Mouse (Mus musculus) neural tube, embryonic 15.5 days (tissue): ENCODE data around the gene Ube2q2. TPM values are rescaled to one million over a fixed set of nuclear protein-coding genes. Genes with fewer than 3 reads are reported as not detected.
A peak's percentile ranks its signal among the peaks of the same experiment; 100 is the strongest.

ENCODE experiments used
- ATAC-seq: fragments of 200-750 bp; cut with Nextera tagmentation; 2 replicates; pipeline ENCODE4 v1.8.0; 2017; ENCODE audit warnings: mild to moderate bottlenecking, moderate TSS enrichment, moderate library complexity; ENCODE audit not compliant: low FRiP score
- H3K27ac ChIP-seq: fragments of 300-500 bp; sonication (generic); replicated peaks from 2 replicates; pipeline ENCODE4 v1.5.1; 2015; ENCODE audit warnings: mild to moderate bottlenecking, inconsistent platforms
- H3K27me3 ChIP-seq: fragments of 300-500 bp; sonication (generic); replicated peaks from 2 replicates; pipeline ENCODE4 v1.6.1; 2015; ENCODE audit warnings: inconsistent platforms
- H3K36me3 ChIP-seq: fragments of 300-500 bp; sonication (generic); 2 replicates; pipeline ENCODE4 v1.6.1; 2015; ENCODE audit warnings: inconsistent platforms
- H3K4me1 ChIP-seq: fragments of 300-500 bp; sonication (generic); 2 replicates; pipeline ENCODE4 v1.6.1; 2015; ENCODE audit warnings: inconsistent platforms
- H3K4me2 ChIP-seq: fragments of 300-500 bp; sonication (generic); 2 replicates; pipeline ENCODE4 v1.6.1; 2015; ENCODE audit warnings: inconsistent platforms, mild to moderate bottlenecking, moderate library complexity
- H3K4me3 ChIP-seq: fragments of 300-500 bp; sonication (generic); replicated peaks from 2 replicates; pipeline ENCODE4 v1.5.1; 2015; ENCODE audit warnings: mild to moderate bottlenecking, inconsistent platforms
- H3K9ac ChIP-seq: fragments of 300-500 bp; sonication (generic); replicated peaks from 2 replicates; pipeline ENCODE4 v1.6.1; 2015; ENCODE audit warnings: mild to moderate bottlenecking, inconsistent platforms
- H3K9me3 ChIP-seq: fragments of 300-500 bp; sonication (generic); replicated peaks from 2 replicates; pipeline ENCODE4 v1.6.1; 2016; ENCODE audit warnings: inconsistent platforms
- WGBS: fragments of 180-500 bp; shearing (Covaris S2); methylation state at CpG from one replicate; pipeline ENCODE4 v1.1.7; 2015; ENCODE audit warnings: mixed read lengths; 5-methylcytosine and 5-hydroxymethylcytosine counted together
- polyA plus RNA-seq: library from polyadenylated mRNA; unstranded; fragments of >200 nt; fragmentation: Nextera tagmentation; extraction: Ambion mirVana; gene quantifications from 2 replicates; pipeline ENCODE4 v1.2.1, GENCODE M21; 2015

Ube2q2 gene
- polyA plus RNA-seq, 1 experiment from 2014 or later, result 43.3 TPM

DNA sequence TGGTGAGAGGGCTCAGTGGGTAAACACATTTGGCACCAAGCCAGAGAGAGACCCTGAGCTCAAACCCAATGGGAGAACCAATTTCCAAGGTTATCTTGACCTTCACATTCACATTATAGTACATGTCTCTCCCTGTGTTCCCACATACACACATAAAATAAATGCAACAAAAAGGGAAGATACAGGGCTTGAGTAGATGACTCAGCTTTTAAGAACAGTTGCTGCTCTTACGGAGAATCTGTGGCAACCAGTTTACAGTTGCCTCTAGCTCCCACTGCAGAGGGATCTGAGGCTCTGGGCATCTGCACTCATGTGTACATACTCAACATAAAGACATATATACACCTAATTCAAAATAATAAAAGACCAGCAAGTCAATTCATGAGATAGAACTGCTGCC, 49.6 kb downstream of the Ube2q2 start:
- Histone ChIP-seq H3K9ac (no peak overlapping the region), H3K36me3 (peaks cover 11% of the 10 kb centered on the region), H3K4me1 (no peaks in the 10 kb centered on the region), H3K4me3 (no peak overlapping the region), H3K9me3 (no peaks in the 10 kb centered on the region), H3K27me3 (no peaks in the 10 kb centered on the region), H3K4me2 (no peak overlapping the region), H3K27ac (no peak overlapping the region)
- 98% methylated on average over 1 of the region's 1 CpGs for WGBS
- no peak for ATAC-seq

DNA sequence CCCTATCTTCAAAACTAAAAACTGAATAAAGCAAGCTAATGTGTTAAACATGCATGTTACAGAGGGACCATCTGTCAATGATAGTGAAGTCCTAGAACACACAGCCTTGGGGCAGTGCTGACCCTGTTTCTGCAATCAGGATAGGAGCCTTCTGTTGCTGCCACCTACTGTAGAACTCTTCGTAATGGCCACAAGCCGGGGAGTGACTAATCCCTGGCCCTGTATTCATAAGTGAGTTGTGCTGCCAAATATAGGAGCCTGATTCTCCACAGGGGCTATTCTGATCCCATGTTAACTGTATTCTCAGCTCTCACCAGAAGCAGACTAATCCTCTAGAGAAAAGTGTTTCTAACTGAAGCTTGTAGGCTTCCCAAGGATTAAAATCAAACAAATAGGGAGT, 50.7 kb downstream of the Ube2q2 start:
- Histone ChIP-seq H3K27me3 (no peaks in the 10 kb centered on the region), H3K9ac (no peak overlapping the region), H3K9me3 (no peaks in the 10 kb centered on the region), H3K36me3 (peaks cover 10% of the 10 kb centered on the region), H3K4me3 (no peak overlapping the region), H3K27ac (no peak overlapping the region), H3K4me2 (no peak overlapping the region), H3K4me1 (no peaks in the 10 kb centered on the region)
- 74% methylated on average over 2 of the region's 2 CpGs for WGBS
- no peak for ATAC-seq

DNA sequence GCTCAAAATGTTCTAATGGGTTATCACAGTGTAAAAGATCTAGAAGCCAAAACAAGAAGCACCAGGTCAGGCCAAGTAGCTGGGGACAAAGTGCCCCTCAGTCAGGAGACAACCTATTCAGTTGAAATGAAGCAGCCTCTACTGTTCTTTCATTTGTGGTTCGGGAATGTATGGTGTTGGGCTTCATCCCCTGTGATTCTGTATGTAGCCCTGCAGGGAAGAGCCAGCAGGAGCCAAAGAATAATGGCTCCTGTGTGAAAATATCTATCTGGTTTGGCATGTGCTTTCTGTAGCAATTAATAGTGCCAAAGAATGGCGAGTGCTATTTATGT, 59.8 kb downstream of the Ube2q2 start:
- peak; percentile 45 for ATAC-seq
- Histone ChIP-seq H3K27me3 (no peaks in the 10 kb centered on the region), H3K36me3 (peaks cover 8% of the 10 kb centered on the region), H3K9me3 (no peaks in the 10 kb centered on the region), H3K9ac (peak overlapping the region; percentile 84), H3K4me1 (peaks cover 32% of the 10 kb centered on the region), H3K4me2 (peak overlapping the region; percentile 72), H3K27ac (peak overlapping the region; percentile 91), H3K4me3 (peak overlapping the region; percentile 92)
- WGBS, result 0% methylated on average over 2 of the region's 2 CpGs

DNA sequence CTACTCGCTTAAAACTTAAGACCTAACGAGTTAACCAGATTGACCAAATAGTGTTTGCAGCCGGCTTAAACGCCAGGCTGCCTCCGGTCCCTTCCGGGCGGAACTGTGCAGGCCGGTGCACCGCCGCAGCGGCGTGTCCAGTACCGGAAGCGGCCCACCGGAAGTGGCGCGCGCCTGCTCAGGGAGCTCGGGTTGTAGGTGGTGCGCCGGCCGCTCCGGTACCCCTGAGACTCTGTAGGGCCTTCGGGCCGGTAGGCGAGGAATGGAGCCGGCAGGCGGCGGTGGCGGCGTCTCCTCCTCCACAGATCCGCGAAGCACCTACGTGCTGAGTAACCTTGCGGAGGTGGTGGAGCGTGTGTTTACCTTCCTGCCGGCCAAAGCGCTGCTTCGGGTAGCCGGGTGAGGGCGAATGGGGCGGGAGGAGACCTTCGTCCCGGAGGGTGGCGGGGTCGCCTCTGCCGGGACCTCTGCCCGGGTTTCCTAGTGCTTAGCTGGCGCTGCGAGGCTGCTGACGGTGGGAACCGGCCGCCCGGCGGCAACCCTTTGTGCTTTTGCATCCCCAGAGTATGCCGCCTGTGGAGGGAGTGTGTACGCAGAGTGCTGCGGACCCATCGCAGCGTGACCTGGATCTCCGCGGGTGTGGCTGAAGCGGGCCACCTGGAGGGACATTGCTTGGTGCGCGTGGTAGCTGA, 60.3 kb downstream of the Ube2q2 start, which contains the start of gene Fbxo22:
TSS of gene Fbxo22 (plus strand) at position 136 of the 692 bp plus-strand sequence.
- Histone ChIP-seq H3K9me3 (no peaks in the 10 kb centered on the region), H3K36me3 (peaks cover 10% of the 10 kb centered on the region), H3K9ac (peak within 1 kb of the TSS; percentile 84), H3K27ac (peak within 1 kb of the TSS; percentile 91), H3K4me3 (peak within 1 kb of the TSS; percentile 92), H3K4me2 (peak within 1 kb of the TSS; percentile 72), H3K27me3 (no peaks in the 10 kb centered on the region), H3K4me1 (peaks cover 32% of the 10 kb centered on the region)
- ATAC-seq, result peak; percentile 98
- WGBS, result under 1% methylated on average over 65 of the region's 65 CpGs

DNA sequence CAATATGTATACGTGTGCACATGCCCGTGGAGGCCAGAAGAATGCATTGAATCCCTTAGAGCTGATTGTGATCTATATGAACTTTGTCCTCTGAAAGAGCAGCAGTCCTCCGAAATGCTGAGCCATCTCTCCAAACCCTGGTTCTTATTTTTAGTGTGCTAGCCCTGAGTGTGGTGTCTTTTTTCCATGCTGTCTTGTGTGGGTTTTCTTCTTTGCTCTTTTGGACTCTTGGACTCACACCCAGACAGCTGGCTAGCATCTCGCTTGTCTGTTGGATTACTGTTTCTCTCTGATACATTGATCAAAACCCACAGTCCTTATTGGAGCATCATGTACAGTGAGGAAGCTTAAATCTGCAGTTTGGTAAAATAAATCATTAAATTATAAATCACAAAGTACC, 63.0 kb downstream of the Ube2q2 start:
- ATAC-seq, result no peak
- H3K27me3 ChIP-seq, result no peaks in the 10 kb centered on the region
- no peak overlapping the region for H3K9ac ChIP-seq
- no peak overlapping the region for H3K27ac ChIP-seq
- WGBS, result 87% methylated on average over 4 of the region's 4 CpGs
- no peaks in the 10 kb centered on the region for H3K9me3 ChIP-seq
- peaks cover 32% of the 10 kb centered on the region for H3K4me1 ChIP-seq
- H3K4me3 ChIP-seq, result no peak overlapping the region
- H3K36me3 ChIP-seq, result peaks cover 30% of the 10 kb centered on the region
- H3K4me2 ChIP-seq, result peak overlapping the region; percentile 2; the same call in 1 of the 2 replicates

DNA sequence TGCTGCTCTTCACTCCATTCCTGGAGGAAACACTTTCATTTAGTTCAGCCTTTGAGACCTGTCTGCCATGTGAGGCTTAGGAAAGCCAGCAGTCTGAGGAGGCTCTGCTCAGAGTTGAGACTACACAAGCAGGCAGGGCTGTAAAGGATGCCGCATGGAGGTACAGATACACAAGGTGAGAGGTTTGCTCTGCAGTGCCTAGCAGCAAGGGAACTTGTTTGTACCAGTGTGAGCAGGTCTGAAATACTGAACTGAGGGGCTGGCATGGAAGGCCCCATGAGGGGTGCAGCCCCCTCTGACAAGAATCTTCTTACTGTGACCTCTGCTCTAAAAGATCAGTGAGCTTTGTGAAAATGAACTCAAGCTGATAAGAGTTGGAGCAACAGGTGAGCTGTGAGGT, 64.7 kb downstream of the Ube2q2 start:
- Histone ChIP-seq H3K9ac (no peak overlapping the region), H3K4me2 (no peak overlapping the region), H3K36me3 (peaks cover 46% of the 10 kb centered on the region), H3K4me3 (no peak overlapping the region), H3K27me3 (no peaks in the 10 kb centered on the region), H3K4me1 (peaks cover 25% of the 10 kb centered on the region), H3K9me3 (no peaks in the 10 kb centered on the region), H3K27ac (no peak overlapping the region)
- ATAC-seq, result no peak
- 90% methylated on average over 1 of the region's 1 CpGs for WGBS

DNA sequence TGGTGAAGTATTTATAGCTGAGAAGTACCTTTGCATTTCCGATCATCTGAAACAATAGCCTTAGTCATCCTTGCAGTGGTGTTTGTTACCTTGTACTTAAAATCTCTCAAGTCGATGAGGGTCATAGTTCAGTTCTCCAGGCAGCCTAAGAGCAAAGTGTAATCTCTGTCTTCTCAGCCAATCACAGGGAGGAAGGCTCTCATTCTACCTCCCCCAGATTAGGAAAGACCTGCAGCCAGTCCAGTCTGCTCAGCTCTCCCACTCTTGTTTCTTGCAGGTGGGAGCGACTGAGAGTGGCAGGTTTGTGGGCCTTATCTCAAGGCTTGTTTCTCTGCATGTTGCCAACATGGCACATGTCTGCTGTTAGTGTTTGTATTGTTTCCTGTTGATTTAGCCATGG, 66.4 kb downstream of the Ube2q2 start:
- Histone ChIP-seq H3K36me3 (peaks cover 62% of the 10 kb centered on the region), H3K4me2 (no peak overlapping the region), H3K27ac (no peak overlapping the region), H3K4me3 (no peak overlapping the region), H3K9me3 (no peaks in the 10 kb centered on the region), H3K9ac (no peak overlapping the region), H3K27me3 (no peaks in the 10 kb centered on the region), H3K4me1 (peaks cover 15% of the 10 kb centered on the region)
- 87% methylated on average over 3 of the region's 3 CpGs for WGBS
- ATAC-seq, result no peak

DNA sequence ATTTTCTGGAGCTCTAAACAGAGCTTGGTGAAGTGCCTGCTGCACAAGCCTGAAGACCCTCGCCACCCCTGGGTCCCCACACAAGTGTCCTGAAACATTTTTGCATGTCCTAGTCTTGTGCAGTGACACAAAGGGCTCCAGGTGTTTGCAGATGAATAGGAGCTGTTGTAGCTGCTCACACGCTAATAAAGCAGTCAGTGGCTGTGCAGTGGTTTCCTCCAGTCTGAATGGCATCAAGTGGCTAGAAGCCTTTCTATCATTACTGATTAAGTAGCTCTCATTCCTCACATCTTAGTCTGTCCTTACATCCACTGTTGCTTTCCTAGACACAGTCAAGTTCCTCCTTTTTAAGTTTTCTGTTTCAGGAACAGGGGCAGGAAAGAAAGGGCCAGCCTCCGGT, 67.0 kb downstream of the Ube2q2 start:
- Histone ChIP-seq H3K4me2 (no peak overlapping the region), H3K9me3 (no peaks in the 10 kb centered on the region), H3K4me3 (no peak overlapping the region), H3K27ac (no peak overlapping the region), H3K4me1 (peaks cover 9% of the 10 kb centered on the region), H3K36me3 (peaks cover 68% of the 10 kb centered on the region), H3K9ac (no peak overlapping the region), H3K27me3 (no peaks in the 10 kb centered on the region)
- WGBS, result 81% methylated on average over 3 of the region's 3 CpGs
- no peak for ATAC-seq

DNA sequence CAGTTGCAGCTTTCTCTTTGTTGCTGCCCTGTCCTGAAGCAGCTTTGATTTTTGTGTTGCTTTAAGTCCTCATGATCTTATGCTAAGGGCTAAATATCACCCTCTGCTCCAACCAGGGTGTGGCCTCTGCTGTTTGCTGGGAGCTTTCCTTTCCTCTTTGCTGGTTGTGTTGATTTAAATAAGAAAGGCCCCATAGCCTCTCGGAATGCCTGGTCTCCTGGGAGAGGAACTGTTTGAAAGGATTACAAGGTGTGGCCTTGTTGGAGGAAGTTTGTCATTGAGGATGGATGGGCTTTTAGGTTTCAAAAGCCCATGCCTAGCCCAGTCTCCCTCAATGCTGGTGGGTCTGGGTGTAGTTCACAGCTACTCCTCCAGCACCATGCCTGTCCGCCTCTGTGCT, 67.4 kb downstream of the Ube2q2 start:
- WGBS, result 59% methylated on average over 2 of the region's 2 CpGs
- Histone ChIP-seq H3K4me1 (peaks cover 6% of the 10 kb centered on the region), H3K27me3 (no peaks in the 10 kb centered on the region), H3K9ac (no peak overlapping the region), H3K36me3 (peaks cover 72% of the 10 kb centered on the region), H3K27ac (no peak overlapping the region), H3K9me3 (no peaks in the 10 kb centered on the region), H3K4me3 (no peak overlapping the region), H3K4me2 (no peak overlapping the region)
- ATAC-seq, result no peak

DNA sequence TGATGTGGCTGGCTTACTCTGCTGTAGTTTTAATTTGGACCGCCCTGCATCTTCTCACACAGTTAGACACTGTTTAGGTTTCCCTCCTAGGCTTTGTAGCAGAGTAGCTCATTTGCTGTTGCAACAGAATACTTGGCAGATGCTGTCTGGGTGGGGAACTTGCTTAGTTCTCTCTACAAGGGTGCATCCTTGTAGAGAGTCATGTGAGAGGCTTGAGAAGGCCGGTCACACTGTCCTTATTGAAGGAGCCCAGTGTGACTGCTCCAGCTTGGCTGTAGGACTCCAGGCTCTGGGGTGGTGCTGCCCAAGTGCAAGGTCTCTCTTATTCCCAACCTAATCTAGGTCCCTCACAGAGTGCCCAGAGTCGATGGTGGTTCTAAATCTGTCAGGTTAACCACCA, 68.7 kb downstream of the Ube2q2 start:
- peaks cover 85% of the 10 kb centered on the region for H3K36me3 ChIP-seq

DNA sequence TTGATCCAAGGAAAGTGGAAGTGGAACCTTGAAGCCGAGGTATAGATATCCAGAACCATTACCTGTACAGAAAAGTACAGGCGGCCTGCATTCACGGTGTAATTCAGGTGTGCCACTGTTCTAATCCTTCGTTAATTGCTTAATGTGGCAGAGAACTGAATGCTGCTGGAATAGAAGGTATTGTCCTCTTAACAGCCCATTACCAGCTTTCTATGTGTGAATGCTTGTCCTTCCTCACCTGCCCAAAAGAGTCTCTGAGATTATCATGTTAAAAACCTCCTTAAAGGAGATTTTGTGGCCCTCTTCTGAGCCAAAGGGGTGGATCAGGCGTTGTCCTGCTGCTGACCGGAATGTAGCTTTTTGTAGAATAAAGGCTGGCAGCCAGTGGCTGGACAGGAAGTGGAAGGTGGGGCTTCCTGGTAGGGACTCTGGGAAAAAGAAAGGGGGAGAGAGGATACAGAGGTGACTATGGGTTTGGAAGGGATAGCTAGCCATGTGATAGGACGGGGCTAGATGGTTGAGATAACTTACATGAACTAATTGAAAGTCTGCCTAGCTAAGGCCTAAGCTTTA, 76.6 kb downstream of the Ube2q2 start:
- 92% methylated on average over 7 of the region's 7 CpGs for whole genome bisulfite sequencing
- peaks cover 51% of the 10 kb centered on the region for H3K36me3 ChIP-seq
- no peaks in the 10 kb centered on the region for H3K27me3 ChIP-seq
- H3K4me1 ChIP-seq, result peaks cover 10% of the 10 kb centered on the region; the same call in 1 of the 2 replicates
- H3K27ac ChIP-seq, result no peak overlapping the region
- H3K4me2 ChIP-seq, result no peak overlapping the region
- no peak for ATAC-seq
- H3K9me3 ChIP-seq, result no peaks in the 10 kb centered on the region
- no peak overlapping the region for H3K9ac ChIP-seq
- no peak overlapping the region for H3K4me3 ChIP-seq

More for the DNA sequence above, 68.7 kb downstream of the Ube2q2 start:
- Histone ChIP-seq H3K27ac (no peak overlapping the region), H3K4me1 (no peaks in the 10 kb centered on the region), H3K9me3 (no peaks in the 10 kb centered on the region), H3K4me2 (no peak overlapping the region), H3K4me3 (no peak overlapping the region), H3K9ac (no peak overlapping the region), H3K27me3 (no peaks in the 10 kb centered on the region)
- 96% methylated on average over 3 of the region's 3 CpGs for WGBS
- ATAC-seq, result no peak

DNA sequence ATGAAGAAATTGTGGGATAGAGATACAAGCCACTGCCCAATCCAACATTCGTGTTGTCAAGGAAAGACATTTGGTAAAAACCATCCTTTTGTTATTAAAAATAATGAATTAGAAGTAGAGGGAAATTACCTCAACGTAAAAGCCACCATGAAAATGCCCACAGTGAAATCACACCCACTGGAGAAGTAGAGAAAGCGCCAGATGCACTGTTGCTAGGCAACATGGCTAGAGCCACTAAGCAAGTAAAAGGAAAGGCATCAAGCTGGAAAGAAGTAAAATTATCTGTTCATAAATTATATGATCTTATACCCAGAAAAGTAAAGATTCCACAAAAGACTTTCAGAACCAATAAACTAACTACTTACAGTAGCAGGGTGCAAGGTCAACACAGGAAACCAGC, 77.6 kb downstream of the Ube2q2 start:
- Histone ChIP-seq H3K4me2 (no peak overlapping the region), H3K36me3 (peaks cover 41% of the 10 kb centered on the region), H3K9me3 (no peaks in the 10 kb centered on the region), H3K4me1 (peaks cover 10% of the 10 kb centered on the region; the same call in 1 of the 2 replicates), H3K27me3 (no peaks in the 10 kb centered on the region), H3K27ac (peak overlapping the region; percentile 60), H3K4me3 (no peak overlapping the region), H3K9ac (no peak overlapping the region)
- WGBS, result 44% methylated on average over 3 of the region's 3 CpGs
- no peak for ATAC-seq
